In genomic region chr2:117910781-117911180, GRCm38 (mm10) we compare ENCODE assay signal across 25 mouse cellular contexts.
DNase-seq lines count a peak whose midpoint lies in the region; ATAC-seq and TF ChIP-seq lines count a peak whose summit lies in the region.
"Had no signal": no experiment of that assay in that cellular context is flagged by ENCODE, and none has a peak within 500 bp of the region (broad histone marks: within the 10 kb centered on the region; RNA-seq: fewer than 3 reads in every experiment).

No protein-coding gene starts in this region.

- H3K36me3 ChIP-seq in kidney, postnatal 0 days (ENCODE audit: insufficient read depth, low read length): no peaks in the 10 kb centered on the region
- no peaks in the 10 kb centered on the region for H3K36me3 ChIP-seq in kidney, adult 2 months (ENCODE audit: control insufficient read depth, insufficient read depth, low read length)
- no peaks in the 10 kb centered on the region for H3K36me3 ChIP-seq in myocyte (ENCODE audit: control insufficient read depth, insufficient read depth)
- no peaks in the 10 kb centered on the region for H3K36me3 ChIP-seq in hindbrain, embryonic 13.5 days
- H3K36me3 ChIP-seq: embryonic facial prominence, embryonic 10.5 days; embryonic facial prominence, embryonic 12.5 days; forebrain, embryonic 10.5 days; forebrain, embryonic 12.5 days; G1E had no signal

- no peak for TF ChIP-seq CTCF in kidney, postnatal 0 days (IDR thresholded peaks at IDR 0.05; ENCODE audit: low read depth)
- TF ChIP-seq CTCF in kidney, adult 2 months (conservative IDR thresholded peaks at IDR 0.05; ENCODE audit: insufficient read depth, insufficient read length, low read depth, low read length): no peak

- H3K4me1 ChIP-seq in kidney, postnatal 0 days (replicated peaks; ENCODE audit: insufficient read depth, low read length): no peaks in the 10 kb centered on the region
- no peaks in the 10 kb centered on the region for H3K4me1 ChIP-seq in kidney, adult 2 months (ENCODE audit: control insufficient read depth, insufficient read depth, low read length)
- no peaks in the 10 kb centered on the region for H3K4me1 ChIP-seq in hindbrain, embryonic 13.5 days (replicated peaks)
- H3K4me1 ChIP-seq: embryonic facial prominence, embryonic 10.5 days; embryonic facial prominence, embryonic 12.5 days; forebrain, embryonic 10.5 days; forebrain, embryonic 12.5 days had no signal

- ATAC-seq in kidney, postnatal 0 days (replicated peaks; ENCODE audit: low FRiP score, low read depth): no peak
- ATAC-seq in hindbrain, embryonic 13.5 days (ENCODE audit: low FRiP score): no peak
- ATAC-seq: CD4-positive, CD25-positive, alpha-beta regulatory T cell, adult 4 months; forebrain, embryonic 14.5 days; forebrain, embryonic 16.5 days had no signal

- no peaks in the 10 kb centered on the region for H3K27me3 ChIP-seq in kidney, postnatal 0 days (ENCODE audit: insufficient read depth, low read length)
- no peaks in the 10 kb centered on the region for H3K27me3 ChIP-seq in kidney, adult 2 months (replicated peaks; ENCODE audit: control insufficient read depth, insufficient read depth, low read length)
- H3K27me3 ChIP-seq in myocyte (ENCODE audit: control insufficient read depth, insufficient read depth, insufficient read length): no peaks in the 10 kb centered on the region
- H3K27me3 ChIP-seq in hindbrain, embryonic 13.5 days: no peaks in the 10 kb centered on the region
- H3K27me3 ChIP-seq: CH12.LX; embryonic facial prominence, embryonic 12.5 days; forebrain, embryonic 12.5 days had no signal

- H3K9me3 ChIP-seq in kidney, postnatal 0 days (replicated peaks; ENCODE audit: low read length): no peaks in the 10 kb centered on the region
- no peaks in the 10 kb centered on the region for H3K9me3 ChIP-seq in hindbrain, embryonic 13.5 days
- H3K9me3 ChIP-seq: embryonic facial prominence, embryonic 10.5 days; embryonic facial prominence, embryonic 12.5 days; forebrain, embryonic 10.5 days; forebrain, embryonic 12.5 days had no signal

- TF ChIP-seq POLR2A in kidney, adult 2 months (IDR thresholded peaks at IDR 0.05; ENCODE audit: low read depth, low read length): no peak
- no peak for TF ChIP-seq POLR2A in myocyte (IDR thresholded peaks at IDR 0.05; ENCODE audit: insufficient read length, low read depth)

- H3K9ac ChIP-seq in kidney, postnatal 0 days (ENCODE audit: low read depth, low read length): no peak overlapping the region
- H3K9ac ChIP-seq in hindbrain, embryonic 13.5 days: no peak overlapping the region
- H3K9ac ChIP-seq: embryonic facial prominence, embryonic 12.5 days; forebrain, embryonic 12.5 days had no signal

- no peak overlapping the region for H3K4me3 ChIP-seq in kidney, postnatal 0 days (replicated peaks; ENCODE audit: low read depth, low read length)
- no peak overlapping the region for H3K4me3 ChIP-seq in kidney, adult 2 months (ENCODE audit: insufficient read depth, low read depth, low read length)
- no peak overlapping the region for H3K4me3 ChIP-seq in myocyte
- H3K4me3 ChIP-seq in hindbrain, embryonic 13.5 days: no peak overlapping the region
- H3K4me3 ChIP-seq: embryonic facial prominence, embryonic 10.5 days; embryonic facial prominence, embryonic 12.5 days; erythroblast, embryonic 14.5 days; forebrain, embryonic 10.5 days; forebrain, embryonic 12.5 days had no signal

- H3K27ac ChIP-seq in kidney, postnatal 0 days: no peak overlapping the region
- no peak overlapping the region for H3K27ac ChIP-seq in kidney, adult 2 months (ENCODE audit: insufficient read depth, low read depth, low read length)
- H3K27ac ChIP-seq in hindbrain, embryonic 13.5 days: no peak overlapping the region
- H3K27ac ChIP-seq: embryonic facial prominence, embryonic 10.5 days; embryonic facial prominence, embryonic 12.5 days; forebrain, embryonic 10.5 days; forebrain, embryonic 12.5 days had no signal

- 45% methylated on average over 1 of the region's 1 CpGs for WGBS in kidney, postnatal 0 days
- 60% methylated on average over 1 of the region's 1 CpGs for WGBS in kidney, adult 2 months
- 55% methylated on average over 1 of the region's 1 CpGs for WGBS in hindbrain, embryonic 13.5 days

- peak; percentile 59 for DNase-seq in kidney, postnatal 0 days (ENCODE audit: low spot score)
- DNase-seq in kidney, adult 2 months: no peak
- peak; percentile 46 for DNase-seq in Muller cell, postnatal 12 days (ENCODE audit: inconsistent ontology term)
- DNase-seq in thymus, postnatal 10 days (ENCODE audit: low spot score in 2 of 2): no peak
- DNase-seq: adrenal gland, adult 2 months; adrenal gland, postnatal 10 days; adrenal gland, postnatal 25 days; B cell, adult 2 months; cerebellum, adult 11 months; cerebellum, adult 18-20 months; cerebellum, adult 8-10 months; cerebellum, postnatal 10 days; cerebellum, postnatal 25 days had no signal

- no peaks in the 10 kb centered on the region for H3K79me2 ChIP-seq in myocyte (ENCODE audit: control insufficient read depth, insufficient read depth)

- no peak overlapping the region for H3ac ChIP-seq in myocyte (ENCODE audit: control insufficient read depth, insufficient read length)

- no peak overlapping the region for H3K4me2 ChIP-seq in kidney, postnatal 0 days (ENCODE audit: low read length)
- peak overlapping the region; percentile 35 for H3K4me2 ChIP-seq in myocyte (ENCODE audit: low read depth)
- no peak overlapping the region for H3K4me2 ChIP-seq in hindbrain, embryonic 13.5 days
- H3K4me2 ChIP-seq: embryonic facial prominence, embryonic 12.5 days; forebrain, embryonic 12.5 days had no signal

TF ChIP-seq in myocyte, 11 proteins besides CTCF, POLR2A, EP300 and RAD21:
- TF ChIP-seq USF1 (IDR thresholded peaks at IDR 0.05; ENCODE audit: low read depth) (no peak), E2F4 (IDR thresholded peaks at IDR 0.05; ENCODE audit: insufficient read depth) (no peak), SRF (IDR thresholded peaks at IDR 0.05; ENCODE audit: control insufficient read depth, insufficient read length, low read depth) (no peak), TCF12 (IDR thresholded peaks at IDR 0.05; ENCODE audit: insufficient read depth, poor library complexity, severe bottlenecking) (no peak), MYOD1 (IDR thresholded peaks at IDR 0.05; ENCODE audit: control insufficient read depth in 1 of 3, insufficient read length in 2 of 3, low read depth in 2 of 3) (no peak), REST (IDR thresholded peaks at IDR 0.05; ENCODE audit: insufficient read depth, insufficient read length) (no peak), CEBPB (IDR thresholded peaks at IDR 0.05; ENCODE audit: insufficient read depth, poor library complexity, severe bottlenecking) (no peak), MAX (IDR thresholded peaks at IDR 0.05; ENCODE audit: low read depth) (no peak), POLR2AphosphoS2 (IDR thresholded peaks at IDR 0.05; ENCODE audit: insufficient read length, low read depth) (no peak), MYOG (IDR thresholded peaks at IDR 0.05; ENCODE audit: control insufficient read depth in 1 of 3, insufficient read depth in 1 of 3, insufficient read length in 2 of 3, low read depth in 2 of 3) (no peak)
TF ChIP-seq in myocyte: peak in this region for 0.

Comparison
In these comparisons a context has a peak if more than half of its experiments do, and no peak if none do; other contexts are left out.
1. DNase-seq: peak in kidney, postnatal 0 days (single experiment) and Muller cell, postnatal 12 days (single experiment); none in kidney, adult 2 months (single experiment) and thymus, postnatal 10 days (0 of 2).